Mouse (Mus musculus) G1E (cell line): ENCODE results near the gene Tnip3. TPM values are rescaled to one million over a fixed set of nuclear protein-coding genes. Genes with fewer than 3 reads are reported as not detected.
A peak's percentile ranks its signal among the peaks of the same experiment; 100 is the strongest.

Experiments
- ATAC-seq: 2 replicates; pipeline ENCODE4 v1.8.0; 2016; ENCODE audit warnings: mild to moderate bottlenecking; ENCODE audit not compliant: insufficient number of reproducible peaks, poor library complexity, low FRiP score, severe bottlenecking; ENCODE audit errors: extremely low read depth
- DNase-seq: peaks from one replicate; pipeline ENCODE4 v3.0.0; 2012; ENCODE audit warnings: low spot score
- H3K27me3 ChIP-seq: 2 replicates; pipeline ENCODE4 v1.6.1; 2012; ENCODE audit warnings: mild to moderate bottlenecking, low read length, inconsistent platforms; ENCODE audit not compliant: insufficient read depth
- H3K36me3 ChIP-seq: replicated peaks from 2 replicates; pipeline ENCODE3; 2012; ENCODE audit warnings: mild to moderate bottlenecking, inconsistent platforms
- H3K4me1 ChIP-seq: 2 replicates; pipeline ENCODE4 v1.6.1; 2012; ENCODE audit warnings: low read depth, low read length, inconsistent platforms, mixed read lengths; ENCODE audit not compliant: insufficient read depth
- H3K4me3 ChIP-seq: 2 replicates; pipeline ENCODE4 v1.5.1; 2012; ENCODE audit warnings: low read depth, mild to moderate bottlenecking, inconsistent platforms, low read length, moderate library complexity, mixed read lengths
- H3K9me3 ChIP-seq: replicated peaks from 2 replicates; pipeline ENCODE4 v1.6.1; 2012; ENCODE audit warnings: inconsistent platforms
- CTCF ChIP-seq: IDR thresholded peaks from 2 replicates; pipeline ENCODE4 v1.5.1; 2012; ENCODE audit warnings: low read depth, low read length, inconsistent platforms, mixed read lengths
- GATA1 ChIP-seq: IDR thresholded peaks from 2 replicates; pipeline ENCODE4 v1.6.1; 2012; ENCODE audit warnings: borderline replicate concordance, low read length, inconsistent platforms, mixed read lengths
- GATA2 ChIP-seq: IDR thresholded peaks from 2 replicates; pipeline ENCODE4 v1.6.1; 2012; ENCODE audit warnings: low read depth, low read length, inconsistent platforms, borderline replicate concordance
- POLR2AphosphoS5 ChIP-seq: IDR thresholded peaks from 2 replicates; pipeline ENCODE4 v1.6.1; 2012; ENCODE audit warnings: low read depth, low read length, inconsistent platforms; ENCODE audit not compliant: insufficient replicate concordance
- TAL1 ChIP-seq: conservative IDR thresholded peaks from 2 replicates; pipeline ENCODE4 v1.6.1; 2012; ENCODE audit warnings: low read depth, low read length, inconsistent platforms, mixed read lengths
- polyA plus RNA-seq: library from polyadenylated mRNA; stranded (reverse); fragments of >175 nt; gene quantifications from 2 replicates; pipeline ENCODE4 v1.2.3, GENCODE M21; 2012
- total RNA-seq, 2 experiments: library from RNA; stranded (forward) in 1 of 2; stranded (reverse) in 1 of 2; fragments of 200-1000 nt in 1 of 2; fragments of >200 nt in 1 of 2; fragmentation: Nextera tagmentation in 1 of 2; gene quantifications; 2 replicates each; pipeline ENCODE4 v1.2.3; 2014 to 2017

Tnip3 gene
- total and polyA plus RNA-seq, 3 experiments = 0.38 to 0.44 TPM; not detected in 1

GRCm38 (mm10) chr6:65541094-65541493 is 16.0 kb downstream of the Tnip3 start:
- Histone ChIP-seq H3K4me3 (no peak overlapping the region), H3K27me3 (no peaks in the 10 kb centered on the region), H3K9me3 (no peaks in the 10 kb centered on the region), H3K4me1 (no peaks in the 10 kb centered on the region), H3K36me3 (no peaks in the 10 kb centered on the region)
- DNase-seq = no peak
- TF ChIP-seq GATA2 (no peak), POLR2AphosphoS5 (no peak), TAL1 (no peak), GATA1 (no peak), CTCF (no peak)
- ATAC-seq = no peak

DNA sequence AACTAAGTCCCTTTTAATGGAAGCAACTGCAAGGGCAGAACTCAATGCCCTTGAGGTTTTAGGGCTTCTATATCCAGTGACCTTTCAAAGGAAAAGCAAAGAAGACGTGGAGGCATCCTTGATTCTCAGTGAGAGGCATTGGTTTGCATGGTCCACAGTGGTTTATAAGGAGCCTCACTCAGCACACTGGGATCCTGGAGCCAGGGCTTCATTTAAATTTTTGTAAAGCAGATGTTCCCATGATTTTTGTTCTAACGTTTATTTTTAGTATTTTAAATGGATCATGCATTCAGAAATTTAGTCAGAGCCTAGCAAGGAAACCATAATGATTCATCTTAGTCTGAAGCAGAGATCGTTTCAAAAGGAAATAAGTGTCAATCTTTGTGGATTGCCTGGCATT is 17.3 kb downstream of the Tnip3 start:
- Histone ChIP-seq H3K4me3 (no peak overlapping the region), H3K36me3 (no peaks in the 10 kb centered on the region), H3K9me3 (no peaks in the 10 kb centered on the region), H3K4me1 (no peaks in the 10 kb centered on the region), H3K27me3 (no peaks in the 10 kb centered on the region)
- no peak for ATAC-seq
- TF ChIP-seq CTCF (no peak), POLR2AphosphoS5 (no peak), TAL1 (no peak), GATA1 (no peak), GATA2 (no peak)
- no peak for DNase-seq

GRCm38 (mm10) chr6:65542913-65543312 is 17.8 kb downstream of the Tnip3 start:
- ATAC-seq = no peak
- no peak for TF ChIP-seq GATA2
- no peak for DNase-seq
- H3K27me3 ChIP-seq = no peaks in the 10 kb centered on the region
- H3K4me3 ChIP-seq = no peak overlapping the region
- no peaks in the 10 kb centered on the region for H3K36me3 ChIP-seq
- H3K4me1 ChIP-seq = no peaks in the 10 kb centered on the region
- no peaks in the 10 kb centered on the region for H3K9me3 ChIP-seq

DNA sequence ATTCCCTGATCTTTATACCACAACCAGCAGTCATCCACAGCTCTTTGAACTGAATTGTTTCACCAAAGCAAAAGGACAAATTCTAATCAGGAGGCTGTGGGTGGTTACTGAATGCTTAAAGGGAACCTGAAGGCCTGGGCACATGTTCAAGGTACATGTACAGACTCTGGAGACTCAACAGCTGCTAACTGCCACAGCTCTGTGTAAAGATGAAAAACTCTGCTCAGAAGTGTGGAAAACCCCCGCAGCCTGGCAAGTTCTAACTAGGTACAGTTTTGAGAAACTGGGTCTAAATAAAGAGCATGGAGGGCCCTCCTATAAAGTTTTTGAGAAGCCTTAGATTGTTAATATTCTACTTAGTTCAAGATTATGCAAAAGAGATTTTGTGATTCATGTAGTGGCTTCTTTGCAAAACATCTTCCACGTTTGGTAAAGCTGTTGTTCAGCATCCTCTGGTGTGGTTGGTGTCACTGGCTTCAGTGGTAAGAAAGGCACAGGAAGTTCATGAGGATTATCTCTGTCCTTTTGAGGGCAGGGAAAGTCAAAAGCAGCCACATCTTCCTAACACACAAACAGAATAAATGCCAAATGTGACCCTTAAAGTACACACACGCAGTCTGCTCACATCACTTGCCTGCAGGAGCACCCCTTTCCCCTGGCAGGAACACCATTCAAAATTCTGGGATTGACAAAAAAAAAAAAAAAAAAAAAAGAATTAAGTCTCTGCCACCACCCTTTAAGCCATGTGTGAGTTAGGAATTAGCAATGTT is 39.0 kb downstream of the Tnip3 start:
- DNase-seq = no peak
- TF ChIP-seq POLR2AphosphoS5 (no peak), TAL1 (no peak)
- peaks cover 5% of the 10 kb centered on the region for H3K4me1 ChIP-seq
- ATAC-seq = no peak
- no peak overlapping the region for H3K4me3 ChIP-seq
- no peaks in the 10 kb centered on the region for H3K27me3 ChIP-seq
- no peaks in the 10 kb centered on the region for H3K36me3 ChIP-seq
- no peaks in the 10 kb centered on the region for H3K9me3 ChIP-seq

- Histone ChIP-seq H3K27me3 (no peaks in the 10 kb centered on the region), H3K4me1 (peaks cover 5% of the 10 kb centered on the region), H3K4me3 (no peak overlapping the region), H3K9me3 (no peaks in the 10 kb centered on the region), H3K36me3 (no peaks in the 10 kb centered on the region)
- no peak for DNase-seq
- ATAC-seq = peak; percentile 34
- TF ChIP-seq POLR2AphosphoS5 (no peak), TAL1 (no peak), GATA1 (no peak), CTCF (no peak), GATA2 (no peak)
Measured at GRCm38 (mm10) chr6:65564657-65565039, 39.5 kb downstream of the Tnip3 start.

DNA sequence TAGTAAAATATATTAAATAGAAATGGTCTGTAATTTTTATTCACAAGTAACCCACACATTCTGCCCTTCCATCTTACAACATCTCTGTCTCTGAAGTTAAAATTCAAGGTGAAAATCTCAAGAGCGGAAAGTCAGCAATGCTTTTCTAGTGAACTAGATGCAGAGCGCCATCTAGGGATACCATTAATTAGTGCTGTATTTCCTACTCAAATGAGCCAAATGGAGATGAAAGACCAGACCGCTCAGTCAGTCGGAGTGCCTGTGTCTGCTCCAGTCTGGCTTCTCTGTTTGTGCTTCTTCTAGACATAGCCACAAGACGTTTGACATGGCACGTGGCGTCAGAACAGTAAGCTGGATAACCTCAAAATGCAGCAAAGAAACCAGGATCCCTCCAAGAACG is 44.6 kb downstream of the Tnip3 start:
- no peaks in the 10 kb centered on the region for H3K9me3 ChIP-seq
- TF ChIP-seq CTCF = 0 out of 2 replicates have a peak, but pooled peaks have one; percentile 16
- TF ChIP-seq TAL1 = no peak
- DNase-seq (no peak), ATAC-seq (peak; percentile 45; the same call in 1 of the 2 replicates)
- peaks cover 5% of the 10 kb centered on the region for H3K4me1 ChIP-seq
- H3K4me3 ChIP-seq = no peak overlapping the region
- no peaks in the 10 kb centered on the region for H3K36me3 ChIP-seq
- no peaks in the 10 kb centered on the region for H3K27me3 ChIP-seq
